Mouse (Mus musculus): ENCODE data around the gene Grk2.

The Grk2 gene

GRCm38 (mm10) chr19:4303640-4303995, 2.4 kb downstream of the Grk2 start:
- DNase-seq (ENCODE audit: low spot score in 2 of 2): no peak

GRCm38 (mm10) chr19:4302936-4303639, 2.9 kb downstream of the Grk2 start:
- DNase-seq (ENCODE audit: low spot score in 2 of 2): peak; percentile 40 to 53

GRCm38 (mm10) chr19:4301735-4302651, 4.0 kb downstream of the Grk2 start:
- DNase-seq (ENCODE audit: low spot score in 2 of 2): peak; percentile 45 to 56

- peak in 1 of 2 experiments; percentile 53 for DNase-seq (ENCODE audit: low spot score in 2 of 2)
Observed at GRCm38 (mm10) chr19:4300852-4301734, 4.9 kb downstream of the Grk2 start.

- peak in 1 of 2 experiments; percentile 24 for DNase-seq (ENCODE audit: low spot score in 2 of 2)
Observed at GRCm38 (mm10) chr19:4300271-4300704, 5.7 kb downstream of the Grk2 start.

GRCm38 (mm10) chr19:4299574-4300270, 6.3 kb downstream of the Grk2 start:
- DNase-seq (ENCODE audit: low spot score in 2 of 2): no peak

GRCm38 (mm10) chr19:4299126-4299525, 6.9 kb downstream of the Grk2 start:
- DNase-seq (ENCODE audit: low spot score in 2 of 2): no peak

- DNase-seq (ENCODE audit: low spot score in 2 of 2): no peak
Observed at GRCm38 (mm10) chr19:4298322-4299121, 7.5 kb downstream of the Grk2 start.

- DNase-seq (ENCODE audit: low spot score in 2 of 2): no peak
Observed at GRCm38 (mm10) chr19:4297851-4298250, 8.2 kb downstream of the Grk2 start.

- no peak for DNase-seq (ENCODE audit: low spot score in 2 of 2)
Observed at GRCm38 (mm10) chr19:4296611-4297010, 9.4 kb downstream of the Grk2 start.

- no peak for DNase-seq (ENCODE audit: low spot score in 2 of 2)
Observed at GRCm38 (mm10) chr19:4295391-4295790, 10.6 kb downstream of the Grk2 start.

GRCm38 (mm10) chr19:4294381-4295097, 11.5 kb downstream of the Grk2 start:
- no peak for DNase-seq (ENCODE audit: low spot score in 2 of 2)

- no peak for DNase-seq (ENCODE audit: low spot score in 2 of 2)
Observed at GRCm38 (mm10) chr19:4291161-4291560, 14.9 kb downstream of the Grk2 start.

GRCm38 (mm10) chr19:4290749-4291148, 15.3 kb downstream of the Grk2 start:
- DNase-seq (ENCODE audit: low spot score in 2 of 2): no peak

GRCm38 (mm10) chr19:4283653-4284052, 22.4 kb downstream of the Grk2 start:
- peak in 1 of 2 experiments; percentile 23 for DNase-seq (ENCODE audit: low spot score in 2 of 2)

- peak; percentile 93 to 95 for DNase-seq (ENCODE audit: low spot score in 2 of 2)
Observed at GRCm38 (mm10) chr19:4282898-4283553, 23.0 kb downstream of the Grk2 start, which contains the start of gene Ankrd13d. TSS of gene Ankrd13d (minus strand) at chr19:4283137.

- DNase-seq (ENCODE audit: low spot score in 2 of 2): no peak
Observed at GRCm38 (mm10) chr19:4280425-4280824, 25.6 kb downstream of the Grk2 start.

GRCm38 (mm10) chr19:4279487-4279886, 26.5 kb downstream of the Grk2 start:
- DNase-seq (ENCODE audit: low spot score in 2 of 2): no peak

- no peak for DNase-seq (ENCODE audit: low spot score in 2 of 2)
Observed at GRCm38 (mm10) chr19:4270972-4271371, 35.0 kb downstream of the Grk2 start.

Measured in frontal cortex, postnatal 36 days (tissue).